Mouse (Mus musculus): ENCODE measurements at regions not wholly inside any gene's neighbourhood (a gene's known extent, or its start where the extent isn't known, plus 50 kb on each side); places are given as distances from the start of the nearest gene placed in this dataset.
"Not testable (repeated sequence)": the region's sequence is repeated elsewhere in the genome, so short reads cannot be mapped to it uniquely, and the experiment has no call there.

DNA sequence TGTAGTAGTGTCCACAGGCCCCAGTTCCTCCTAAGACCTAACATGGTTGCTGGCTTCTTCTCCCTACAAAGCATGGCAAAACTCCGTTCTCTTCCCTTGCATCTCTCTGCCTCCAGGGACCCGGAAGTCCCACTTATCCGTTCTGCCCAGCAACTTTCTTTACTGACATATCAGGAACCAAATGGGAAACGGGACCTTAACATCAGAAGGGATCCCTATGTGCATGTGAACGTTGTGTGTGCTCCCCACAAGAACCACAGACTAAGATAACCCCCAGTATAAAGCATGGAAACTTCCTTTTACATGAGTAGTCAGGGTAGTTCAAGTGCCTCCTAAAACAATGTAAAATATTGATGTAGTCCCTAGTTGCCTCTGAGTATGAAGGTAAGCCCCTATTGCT, 61.6 kb downstream of the Zxdb start:
- no peak for DNase-seq

DNA sequence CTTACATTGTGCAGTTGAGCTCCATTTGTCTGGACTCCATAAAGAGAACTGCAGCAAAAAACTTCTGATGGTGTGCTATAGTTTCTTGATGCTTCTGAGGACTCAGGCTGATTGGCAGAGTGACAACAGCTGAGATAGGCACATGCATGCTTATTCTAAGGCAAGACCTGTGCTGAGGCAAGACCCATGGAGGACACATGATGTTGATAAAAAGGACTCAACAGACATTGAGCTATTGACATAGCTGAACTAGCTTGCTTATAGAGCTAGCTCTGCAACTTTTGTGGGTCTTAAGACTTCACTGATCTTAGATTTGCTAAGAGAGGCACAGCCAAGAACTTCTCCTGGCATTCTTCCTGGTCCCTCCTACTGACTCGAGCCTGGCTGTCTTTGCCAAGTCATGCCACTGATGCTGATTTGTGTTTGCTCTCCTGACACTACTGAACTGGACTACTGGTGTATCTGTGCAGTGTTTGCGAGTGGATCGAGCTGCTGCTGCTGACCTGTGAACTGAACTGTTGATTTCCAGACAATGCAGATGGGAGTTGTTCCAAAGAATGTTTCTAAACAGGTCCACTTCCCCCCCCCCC, 64.1 kb downstream of the Zxdb start:
- DNase-seq = peak; percentile 19

DNA sequence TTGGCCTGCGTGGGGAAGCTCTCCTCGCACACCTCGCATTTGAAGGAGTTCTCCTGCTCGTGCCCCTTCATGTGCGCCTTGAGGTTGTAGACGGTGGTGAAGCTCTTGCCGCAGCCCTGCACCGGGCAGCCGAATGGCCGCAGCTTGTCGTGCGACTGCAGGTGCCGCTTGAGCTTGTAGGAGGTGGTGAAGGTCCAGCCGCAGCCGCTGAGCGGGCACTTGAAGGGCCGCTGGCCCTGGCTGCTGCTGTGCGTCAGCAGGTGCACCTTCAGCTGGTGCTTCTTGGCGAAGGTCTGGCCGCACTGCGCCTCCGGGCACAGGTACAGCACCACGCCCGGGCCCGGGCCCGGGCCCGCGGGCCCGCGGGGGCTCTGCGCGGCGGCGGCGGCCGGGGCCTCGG, 72.5 kb downstream of the Zxdb start:
- not testable (repeated sequence) for DNase-seq

DNA sequence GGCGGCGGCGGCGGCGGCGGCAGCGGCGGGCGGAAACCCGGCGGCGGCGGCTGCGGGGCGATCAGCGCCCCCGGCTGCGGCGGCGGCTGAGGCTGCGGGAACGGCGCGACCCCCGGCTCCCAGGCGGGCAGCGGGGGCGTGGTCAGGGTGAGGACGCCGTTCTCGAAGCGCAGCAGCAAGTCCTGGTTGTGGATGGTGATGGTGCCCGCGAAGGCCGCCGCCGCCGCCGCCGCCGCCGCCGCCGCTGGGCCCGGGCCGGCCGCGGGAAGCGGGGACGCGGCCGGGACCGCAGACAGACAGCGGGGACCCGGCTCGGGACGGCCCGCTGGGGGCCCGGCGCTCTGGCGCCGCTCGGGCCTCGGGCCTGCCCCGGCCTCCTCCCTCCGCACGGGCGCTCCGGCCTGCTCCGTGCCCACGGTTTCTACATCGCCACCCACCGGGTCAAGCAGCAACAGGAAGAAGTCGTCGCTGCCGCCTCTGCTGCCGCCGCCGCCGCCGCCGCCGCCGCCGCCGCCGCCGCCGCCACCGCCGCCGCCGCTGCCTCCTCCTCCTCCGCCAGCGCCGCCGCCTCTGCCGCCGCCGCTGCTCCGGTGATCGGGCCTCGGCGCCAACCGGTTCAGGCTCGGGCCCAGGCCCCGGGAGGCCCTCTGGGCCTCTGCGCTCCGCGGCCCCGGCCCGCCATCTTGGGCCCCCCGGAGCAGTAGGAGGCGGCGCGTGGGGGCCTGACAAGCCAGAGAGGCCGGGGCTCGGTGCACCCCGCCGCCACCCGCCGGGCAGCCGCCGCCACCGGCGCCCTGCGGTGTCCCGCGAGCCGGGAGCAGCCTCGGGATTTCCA, 73.2 kb downstream of the Zxdb start:
- DNase-seq = not testable (repeated sequence)

DNA sequence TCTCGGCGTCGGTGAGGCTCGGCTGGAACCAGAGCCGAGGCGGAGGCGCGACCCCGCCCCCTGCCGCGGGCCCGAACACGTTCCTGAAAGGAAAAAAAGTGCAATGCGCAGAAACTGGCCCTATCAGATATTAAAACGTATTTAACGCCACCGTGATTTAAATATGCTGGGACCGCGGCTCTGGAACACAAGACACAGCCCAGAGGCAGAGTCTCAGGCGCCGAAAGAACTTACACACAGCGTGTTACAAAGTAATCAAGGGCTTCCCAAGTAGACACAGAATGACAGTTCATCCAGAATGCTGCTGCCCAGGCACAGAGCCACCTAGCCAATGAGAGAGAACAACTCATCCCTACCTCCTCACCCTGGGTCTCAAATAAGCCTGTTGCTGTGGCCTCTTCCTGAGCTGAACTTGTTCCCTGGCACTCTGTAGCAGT, 73.8 kb downstream of the Zxdb start:
- not testable (repeated sequence) for DNase-seq

DNA sequence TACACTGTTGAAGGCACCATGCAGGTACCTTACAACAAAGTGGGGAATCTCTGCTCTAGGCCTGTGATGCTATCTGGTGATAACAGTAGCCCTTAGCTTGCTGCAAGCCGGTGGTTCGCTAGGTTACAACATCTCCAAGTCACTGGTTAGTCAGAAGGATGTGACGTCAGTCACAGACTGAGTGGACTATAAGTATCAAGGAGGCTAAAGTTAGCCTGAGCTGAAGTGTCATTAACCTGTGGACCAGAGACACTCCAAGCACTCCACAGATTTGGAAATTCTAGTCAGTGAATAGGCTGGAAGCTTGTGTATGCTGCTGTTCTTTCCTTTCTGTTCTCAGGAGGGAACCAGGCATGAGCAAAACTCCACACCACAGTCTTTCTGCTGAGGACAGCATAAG, 88.4 kb downstream of the Zxdb start:
- DNase-seq = not testable (repeated sequence)

DNA sequence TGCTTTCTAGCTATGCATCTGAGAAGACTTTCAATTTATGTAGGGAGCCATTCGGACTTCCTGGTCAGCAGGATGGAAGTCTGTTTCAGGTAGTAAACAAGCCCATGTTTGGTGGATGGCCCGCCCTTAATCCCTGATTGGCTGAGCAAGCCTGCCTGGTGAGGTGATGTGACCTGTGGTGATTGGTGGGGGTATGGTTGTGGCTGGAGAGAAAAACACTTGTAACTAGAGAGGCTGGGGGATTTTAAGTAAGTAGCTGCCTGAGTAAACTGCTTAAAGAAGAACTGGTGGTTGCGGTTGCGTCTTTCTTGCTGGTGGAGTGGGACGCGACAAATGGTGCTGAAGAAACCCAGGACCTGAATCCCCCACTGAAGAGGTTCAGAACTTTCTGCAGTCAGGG, 103.2 kb downstream of the Zxdb start:
- DNase-seq = not testable (repeated sequence)

- DNase-seq = not testable (repeated sequence)
Measured at GRCm38 (mm10) chrX:94844110-94844779, 119.9 kb downstream of the Zxdb start.

GRCm38 (mm10) chrX:94849549-94849948, 125.2 kb downstream of the Zxdb start:
- DNase-seq = not testable (repeated sequence)

- no peak for DNase-seq
Measured at GRCm38 (mm10) chrX:94857501-94857900, 133.1 kb downstream of the Zxdb start.

DNA sequence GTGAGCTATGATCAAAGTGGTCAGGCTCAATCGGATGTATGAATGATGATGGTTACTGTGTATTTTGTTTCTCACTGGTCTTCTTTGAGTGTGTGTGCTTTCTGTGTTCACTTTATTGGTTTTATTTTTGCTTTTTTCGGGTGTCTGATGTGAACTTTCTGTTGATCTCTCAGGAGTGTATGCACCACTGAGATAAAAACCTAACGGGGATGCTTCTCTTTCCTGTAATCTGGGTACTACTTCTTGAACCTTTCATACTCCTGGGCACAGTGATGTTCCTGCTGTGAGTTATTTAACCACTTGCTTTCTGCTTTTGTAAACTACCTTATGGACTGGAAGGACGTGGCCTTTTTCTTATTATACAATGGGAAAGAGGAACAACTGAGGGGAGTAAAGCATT, 133.6 kb downstream of the Zxdb start:
- no peak for DNase-seq

DNA sequence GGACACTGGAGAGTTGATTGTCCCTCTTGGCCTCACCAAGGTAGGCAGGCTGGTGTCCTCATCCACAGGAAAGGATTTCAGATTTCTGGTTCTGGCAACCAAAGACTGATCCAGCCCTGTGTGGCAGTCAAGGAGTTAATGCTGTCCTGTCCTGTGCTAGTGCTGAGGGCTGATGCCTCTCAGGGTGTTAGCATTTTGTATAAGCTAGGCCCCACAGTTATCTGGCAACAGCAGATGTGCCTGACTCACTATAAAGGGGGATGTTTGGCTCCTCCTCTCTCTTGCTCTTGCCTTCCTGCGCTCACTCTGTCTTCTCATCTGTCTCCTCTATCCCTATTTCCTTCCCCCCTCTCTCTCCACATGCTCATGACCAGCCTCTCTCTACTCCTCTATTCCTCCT, 138.8 kb downstream of the Zxdb start:
- DNase-seq = no peak

DNA sequence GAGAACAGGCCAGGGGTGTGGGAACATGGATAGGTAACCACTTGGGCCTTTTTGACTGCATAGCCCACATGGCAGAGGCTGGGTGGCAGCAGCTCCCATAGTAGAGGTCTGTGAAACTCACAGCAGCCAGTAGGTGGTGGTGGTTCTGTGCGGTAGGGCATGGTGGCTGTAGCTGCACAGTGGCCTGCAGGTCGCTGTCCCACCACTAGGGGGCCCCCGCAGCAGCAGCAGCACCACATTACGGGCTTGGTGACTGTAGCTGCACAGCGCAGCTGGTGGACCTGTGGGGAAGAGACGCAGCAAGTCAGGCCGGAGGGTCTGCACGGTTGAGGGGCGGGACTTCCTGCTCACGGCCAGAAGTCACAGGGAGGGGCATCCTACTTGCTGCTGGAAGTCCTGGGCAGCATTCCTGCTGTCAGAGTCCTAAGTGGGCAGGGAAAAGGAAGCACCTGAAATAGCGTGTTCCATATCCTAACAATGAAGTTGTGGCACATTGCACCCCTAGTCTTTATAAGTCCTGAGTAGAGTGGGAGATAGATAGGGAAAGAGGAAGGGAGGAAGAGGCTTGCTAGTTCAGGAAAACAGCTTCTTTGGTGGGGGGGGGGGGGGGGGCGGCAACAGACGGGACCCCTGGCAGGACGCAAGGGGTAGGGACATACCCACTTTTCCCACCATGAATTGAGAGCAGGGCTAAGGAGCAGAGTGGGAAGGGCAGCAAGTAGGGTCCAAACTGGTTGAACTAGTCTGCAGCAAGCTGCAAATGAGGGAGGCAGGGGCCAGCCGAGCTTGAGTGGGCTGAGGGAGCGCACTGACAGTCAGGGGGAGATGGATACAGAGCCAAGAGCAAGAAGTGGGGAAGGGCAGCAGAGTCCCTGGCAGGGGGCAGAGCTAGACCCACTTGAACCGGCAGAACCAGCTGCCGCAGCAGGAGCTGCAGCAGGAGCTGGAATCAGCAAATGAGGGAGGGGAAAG, 141.4 kb downstream of the Zxdb start:
- peak; percentile 90 for DNase-seq

- peak; percentile 9 for DNase-seq
Measured at GRCm38 (mm10) chrX:94883547-94883946, 142.9 kb downstream of the Spin4 start.
